Mouse (Mus musculus) limb, embryonic 12.5 days (tissue): ENCODE data around the gene Naa20. TPM values are rescaled to one million over a fixed set of nuclear protein-coding genes. Genes with fewer than 3 reads are reported as not detected.

ENCODE experiments used
- ATAC-seq: fragments of 200-750 bp; cut with Nextera tagmentation; 2 replicates; pipeline ENCODE4 v1.8.0; 2017; ENCODE audit warnings: low read depth, moderate TSS enrichment; ENCODE audit not compliant: insufficient number of reproducible peaks, insufficient read depth, low FRiP score, low TSS enrichment
- H3K27ac ChIP-seq: fragments of 300-500 bp; sonication (generic); 2 replicates; pipeline ENCODE4 v1.5.1; 2016; ENCODE audit warnings: mild to moderate bottlenecking, moderate library complexity
- H3K27me3 ChIP-seq: fragments of 300-500 bp; sonication (generic); 2 replicates; pipeline ENCODE4 v1.6.1; 2016; ENCODE audit warnings: mild to moderate bottlenecking, moderate library complexity
- H3K36me3 ChIP-seq: fragments of 300-500 bp; sonication (generic); 2 replicates; pipeline ENCODE4 v1.6.1; 2016; ENCODE audit warnings: mild to moderate bottlenecking, moderate library complexity
- H3K4me1 ChIP-seq: fragments of 300-500 bp; sonication (generic); replicated peaks from 2 replicates; pipeline ENCODE4 v1.6.1; 2016
- H3K4me2 ChIP-seq: fragments of 300-500 bp; sonication (generic); 2 replicates; pipeline ENCODE4 v1.6.1; 2016; ENCODE audit warnings: mild to moderate bottlenecking, moderate library complexity
- H3K4me3 ChIP-seq: fragments of 300-500 bp; sonication (generic); replicated peaks from 2 replicates; pipeline ENCODE4 v1.5.1; 2016; ENCODE audit warnings: mild to moderate bottlenecking
- H3K9ac ChIP-seq: fragments of 300-500 bp; sonication (generic); replicated peaks from 2 replicates; pipeline ENCODE4 v1.6.1; 2016; ENCODE audit warnings: mild to moderate bottlenecking, moderate library complexity
- H3K9me3 ChIP-seq: fragments of 300-500 bp; sonication (generic); 2 replicates; pipeline ENCODE4 v1.6.1; 2016; ENCODE audit warnings: mild to moderate bottlenecking, moderate library complexity
- WGBS: fragments of 180-500 bp; shearing (Covaris S2); methylation state at CpG from one replicate; pipeline ENCODE4 v1.1.7; 2016; 5-methylcytosine and 5-hydroxymethylcytosine counted together
- microRNA-seq: library from miRNA; unstranded; fragments of <30 nt; microRNA quantifications from one replicate; pipeline ENCODE4, GENCODE M21; 2017
- polyA plus RNA-seq: library from polyadenylated mRNA; unstranded; fragments of >200 nt; fragmentation: Nextera tagmentation; extraction: Ambion mirVana; gene quantifications from 2 replicates; pipeline ENCODE4 v1.2.1, GENCODE M21; 2016

The Naa20 gene
- polyA plus RNA-seq, 1 experiment from 2014 or later: 156 TPM

GRCm38 (mm10) chr2:145955844-145956243 is 53.9 kb downstream of the Naa20 start:
- Histone ChIP-seq H3K36me3 (no peaks in the 10 kb centered on the region), H3K27me3 (0 out of 2 replicates have a peak, but pooled peaks cover 2% of the 10 kb centered on the region), H3K9ac (no peak overlapping the region), H3K4me3 (no peak overlapping the region), H3K4me2 (no peak overlapping the region), H3K27ac (no peak overlapping the region), H3K9me3 (no peaks in the 10 kb centered on the region), H3K4me1 (peaks cover under 1% of the 10 kb centered on the region; the same call in 1 of the 2 replicates)
- 59% methylated on average over 10 of the region's 10 CpGs for WGBS
- no peak for ATAC-seq

- Histone ChIP-seq H3K27ac (no peak overlapping the region), H3K4me3 (no peak overlapping the region), H3K36me3 (no peaks in the 10 kb centered on the region), H3K9me3 (no peaks in the 10 kb centered on the region), H3K27me3 (0 out of 2 replicates have a peak, but pooled peaks cover 2% of the 10 kb centered on the region), H3K4me2 (no peak overlapping the region), H3K9ac (no peak overlapping the region), H3K4me1 (no peaks in the 10 kb centered on the region)
- ATAC-seq: no peak
- WGBS: 78% methylated on average over 5 of the region's 5 CpGs
These were observed 54.4 kb downstream of the Naa20 start for GRCm38 (mm10) chr2:145956318-145956717.

- H3K36me3 ChIP-seq: no peaks in the 10 kb centered on the region
- H3K4me2 ChIP-seq: no peak overlapping the region
- 0 out of 2 replicates have a peak, but pooled peaks cover 2% of the 10 kb centered on the region for H3K27me3 ChIP-seq
- no peaks in the 10 kb centered on the region for H3K9me3 ChIP-seq
- peak; percentile 46; the same call in 1 of the 2 replicates for ATAC-seq
- WGBS: 14% methylated on average over 4 of the region's 4 CpGs
- H3K4me1 ChIP-seq: no peaks in the 10 kb centered on the region
- no peak overlapping the region for H3K27ac ChIP-seq
- H3K4me3 ChIP-seq: no peak overlapping the region
- H3K9ac ChIP-seq: no peak overlapping the region
These were observed 55.6 kb downstream of the Naa20 start for GRCm38 (mm10) chr2:145957450-145957849.

- Histone ChIP-seq H3K4me1 (no peaks in the 10 kb centered on the region), H3K4me3 (no peak overlapping the region), H3K9me3 (no peaks in the 10 kb centered on the region), H3K4me2 (no peak overlapping the region), H3K9ac (no peak overlapping the region), H3K36me3 (no peaks in the 10 kb centered on the region), H3K27ac (no peak overlapping the region), H3K27me3 (0 out of 2 replicates have a peak, but pooled peaks cover 2% of the 10 kb centered on the region)
- 81% methylated on average over 6 of the region's 6 CpGs for WGBS
- ATAC-seq: no peak
These were observed 56.2 kb downstream of the Naa20 start for GRCm38 (mm10) chr2:145958097-145958496.

GRCm38 (mm10) chr2:145958551-145958950 is 56.7 kb downstream of the Naa20 start:
- Histone ChIP-seq H3K4me1 (no peaks in the 10 kb centered on the region), H3K27me3 (0 out of 2 replicates have a peak, but pooled peaks cover 2% of the 10 kb centered on the region), H3K9me3 (no peaks in the 10 kb centered on the region), H3K9ac (no peak overlapping the region), H3K27ac (no peak overlapping the region), H3K36me3 (no peaks in the 10 kb centered on the region), H3K4me3 (no peak overlapping the region), H3K4me2 (no peak overlapping the region)
- no peak for ATAC-seq
- 87% methylated on average over 7 of the region's 7 CpGs for WGBS

- no peak overlapping the region for H3K9ac ChIP-seq
- no peaks in the 10 kb centered on the region for H3K4me1 ChIP-seq
- H3K9me3 ChIP-seq: no peaks in the 10 kb centered on the region
- ATAC-seq: no peak
- H3K27ac ChIP-seq: no peak overlapping the region
- no peak overlapping the region for H3K4me3 ChIP-seq
- H3K36me3 ChIP-seq: no peaks in the 10 kb centered on the region
- WGBS: 87% methylated on average over 5 of the region's 5 CpGs
- no peak overlapping the region for H3K4me2 ChIP-seq
- H3K27me3 ChIP-seq: 0 out of 2 replicates have a peak, but pooled peaks cover 2% of the 10 kb centered on the region
These were observed 60.0 kb downstream of the Naa20 start for GRCm38 (mm10) chr2:145961861-145962260.

Small RNAs within 50 kb of the gene (microRNA-seq; reads per million reads assigned to microRNA genes)
- gene Gm25026: not detected

Other genes with a start within 250 kb of the Naa20 start
- 34.9 and 41.6 TPM in 2 replicates for gene Rin2, start 226.9 kb upstream of the Naa20 start, polyA plus RNA-seq
- gene Cfap61, start 32.7 kb downstream of the Naa20 start, polyA plus RNA-seq: 0.21 and 1.2 TPM in 2 replicates
- gene Crnkl1, start 32.9 kb downstream of the Naa20 start, polyA plus RNA-seq: 36.1 and 38.4 TPM in 2 replicates